Mouse (Mus musculus) neural tube, embryonic 12.5 days (tissue): ENCODE data around the gene Rnf225. TPM values are rescaled to one million over a fixed set of nuclear protein-coding genes. Genes with fewer than 3 reads are reported as not detected.
A peak's percentile ranks its signal among the peaks of the same experiment; 100 is the strongest.
"Not testable (repeated sequence)": the region's sequence is repeated elsewhere in the genome, so short reads cannot be mapped to it uniquely, and the experiment has no call there.

Experiments
- ATAC-seq: fragments of 200-750 bp; cut with Nextera tagmentation; 2 replicates; pipeline ENCODE4 v1.8.0; 2017; ENCODE audit warnings: low read depth, mild to moderate bottlenecking, moderate TSS enrichment, moderate library complexity; ENCODE audit not compliant: low FRiP score
- H3K27ac ChIP-seq: fragments of 300-500 bp; sonication (generic); 2 replicates; pipeline ENCODE4 v1.5.1; 2016
- H3K27me3 ChIP-seq: fragments of 300-500 bp; sonication (generic); replicated peaks from 2 replicates; pipeline ENCODE4 v1.6.1; 2016; ENCODE audit warnings: mild to moderate bottlenecking
- H3K36me3 ChIP-seq: fragments of 300-500 bp; sonication (generic); 2 replicates; pipeline ENCODE4 v1.6.1; 2016; ENCODE audit warnings: mild to moderate bottlenecking
- H3K4me1 ChIP-seq: fragments of 300-500 bp; sonication (generic); 2 replicates; pipeline ENCODE4 v1.6.1; 2016
- H3K4me2 ChIP-seq: fragments of 300-500 bp; sonication (generic); replicated peaks from 2 replicates; pipeline ENCODE4 v1.6.1; 2016; ENCODE audit warnings: mild to moderate bottlenecking
- H3K4me3 ChIP-seq: fragments of 300-500 bp; sonication (generic); 2 replicates; pipeline ENCODE4 v1.5.1; 2016
- H3K9ac ChIP-seq: fragments of 300-500 bp; sonication (generic); 2 replicates; pipeline ENCODE4 v1.6.1; 2016; ENCODE audit warnings: mild to moderate bottlenecking
- H3K9me3 ChIP-seq: fragments of 300-500 bp; sonication (generic); 2 replicates; pipeline ENCODE4 v1.6.1; 2016; ENCODE audit warnings: mild to moderate bottlenecking
- WGBS: fragments of 180-500 bp; shearing (Covaris S2); methylation state at CpG from one replicate; pipeline ENCODE4 v1.1.7; 2016; 5-methylcytosine and 5-hydroxymethylcytosine counted together
- polyA plus RNA-seq: library from polyadenylated mRNA; unstranded; fragments of >200 nt; fragmentation: Nextera tagmentation; extraction: Ambion mirVana; gene quantifications from 2 replicates; pipeline ENCODE4 v1.2.1, GENCODE M21; 2016

Rnf225 gene
- polyA plus RNA-seq, 1 experiment from 2014 or later: 0.62 TPM

DNA sequence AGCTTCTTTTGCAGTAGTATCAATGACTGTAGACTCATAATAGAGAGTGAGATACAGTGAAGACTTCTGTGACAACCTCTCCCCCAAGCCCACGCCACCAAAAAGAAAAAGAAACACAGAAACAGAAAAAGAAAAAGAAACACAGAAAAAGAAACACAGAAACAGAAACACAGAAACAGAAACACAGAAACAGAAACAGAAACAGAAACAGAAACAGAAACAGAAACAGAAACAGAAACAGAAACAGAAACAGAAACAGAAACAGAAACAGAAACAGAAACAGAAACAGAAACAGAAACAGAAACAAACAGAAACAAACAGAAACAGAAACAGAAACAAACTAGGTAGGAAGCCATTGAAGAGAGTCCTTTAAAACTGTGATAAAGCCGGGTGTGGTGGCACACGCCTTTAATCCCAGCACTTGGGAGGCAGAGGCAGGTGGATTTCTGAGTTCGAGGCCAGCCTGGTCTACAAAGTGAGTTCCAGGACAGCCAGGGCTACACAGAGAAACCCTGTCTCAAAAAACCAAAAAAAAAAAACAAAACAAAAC lies 10.1 kb downstream of the Rnf225 start:
- H3K36me3 ChIP-seq, H3K4me3 ChIP-seq, ATAC-seq, H3K9me3 ChIP-seq, H3K27me3 ChIP-seq, H3K9ac ChIP-seq, H3K27ac ChIP-seq, H3K4me1 ChIP-seq, H3K4me2 ChIP-seq: not testable (repeated sequence)
- 86% methylated on average over 4 of the region's 4 CpGs for WGBS

DNA sequence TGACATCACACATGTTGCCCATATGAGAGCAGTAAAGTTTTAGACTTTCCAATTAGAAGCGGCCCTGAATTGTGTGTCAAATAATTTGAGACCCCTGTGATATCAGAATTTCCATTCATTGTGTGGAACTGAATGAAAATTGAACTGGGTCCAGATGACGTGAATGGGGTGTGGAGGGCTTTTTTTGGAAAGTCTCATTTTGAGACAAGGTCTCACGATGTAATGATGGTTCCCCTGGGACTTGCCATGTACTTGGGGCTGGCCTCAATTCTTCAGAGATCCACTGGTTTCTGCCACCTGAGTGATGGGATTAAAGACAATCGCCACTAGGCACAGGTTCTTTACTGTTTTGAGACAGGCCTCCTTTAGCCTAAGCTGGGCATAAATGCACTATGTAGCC lies 13.4 kb downstream of the Rnf225 start:
- 88% methylated on average over 4 of the region's 4 CpGs for WGBS
- Histone ChIP-seq H3K4me2 (no peak overlapping the region), H3K4me3 (no peak overlapping the region)

DNA sequence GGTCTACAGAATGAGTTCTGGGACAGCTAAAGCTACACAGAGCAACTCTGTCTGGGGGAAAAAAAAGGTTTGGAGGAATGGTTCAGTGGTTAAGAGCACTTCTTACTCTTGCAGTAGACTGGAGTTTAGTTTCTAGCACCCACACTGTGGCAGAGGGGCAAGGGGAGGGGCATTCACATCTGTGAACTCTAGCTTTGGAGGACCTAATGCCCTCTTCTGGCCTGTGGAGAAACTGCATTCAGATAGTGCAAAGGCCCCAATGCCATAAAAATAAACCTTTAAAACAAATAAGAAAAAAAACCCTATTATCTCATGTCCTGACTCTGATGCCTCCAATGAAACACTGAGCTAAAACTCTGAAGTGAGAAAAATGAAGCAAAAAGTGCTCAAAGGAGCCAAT lies 16.3 kb downstream of the Rnf225 start:
- H3K4me2 ChIP-seq: no peak overlapping the region
- H3K4me3 ChIP-seq: no peak overlapping the region
- no peak overlapping the region for H3K9ac ChIP-seq
- ATAC-seq: no peak
- H3K9me3 ChIP-seq: no peaks in the 10 kb centered on the region
- H3K27ac ChIP-seq: no peak overlapping the region
- no peaks in the 10 kb centered on the region for H3K36me3 ChIP-seq
- no peaks in the 10 kb centered on the region for H3K27me3 ChIP-seq
- no peaks in the 10 kb centered on the region for H3K4me1 ChIP-seq

More for the DNA sequence above, 13.4 kb downstream of the Rnf225 start:
- no peak overlapping the region for H3K27ac ChIP-seq
- no peaks in the 10 kb centered on the region for H3K9me3 ChIP-seq
- ATAC-seq: no peak
- H3K27me3 ChIP-seq: no peaks in the 10 kb centered on the region
- no peak overlapping the region for H3K9ac ChIP-seq
- no peaks in the 10 kb centered on the region for H3K36me3 ChIP-seq
- H3K4me1 ChIP-seq: no peaks in the 10 kb centered on the region

DNA sequence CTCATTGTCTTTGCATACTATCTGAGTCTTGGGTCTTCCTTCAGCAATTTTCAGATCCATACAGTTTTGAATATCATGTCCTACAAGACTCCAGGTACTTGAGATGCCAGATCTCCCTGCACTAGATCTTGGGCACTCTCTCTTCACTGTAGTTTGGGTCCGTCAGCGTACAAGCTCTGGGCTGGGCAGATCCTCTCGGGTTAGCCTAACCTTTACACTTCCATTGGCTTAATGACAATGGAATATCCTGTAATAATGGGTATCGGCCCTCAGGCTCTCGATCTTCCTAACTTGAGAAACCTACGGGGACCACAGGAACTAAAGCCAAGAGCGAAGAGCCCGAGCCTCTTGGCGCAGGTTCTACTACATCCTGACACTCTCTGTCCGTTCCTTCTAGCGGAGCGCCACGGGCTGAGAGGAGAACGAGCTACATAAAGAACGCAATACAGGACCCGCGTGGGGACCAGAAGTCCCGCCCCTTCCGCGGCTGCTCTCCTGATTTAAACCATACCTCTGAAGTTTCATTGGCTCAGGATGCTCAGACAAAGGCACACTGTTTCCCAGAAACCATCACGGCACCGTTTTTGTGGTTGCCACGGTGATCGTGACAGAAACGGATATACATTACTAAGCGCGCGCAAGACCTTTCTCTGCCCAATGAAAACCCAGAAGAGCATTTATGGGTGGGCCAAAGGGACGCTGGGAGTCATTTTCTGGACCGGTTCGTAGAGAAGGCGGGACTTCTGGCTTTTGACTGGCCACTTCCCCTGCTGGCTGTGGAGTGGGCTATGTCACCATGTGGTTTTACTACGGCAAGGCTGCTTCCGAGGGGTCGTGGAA lies 22.0 kb downstream of the Rnf225 start:
- WGBS: 9% methylated on average over 35 of the region's 35 CpGs
- H3K27ac ChIP-seq: peak overlapping the region; percentile 72
- peak overlapping the region; percentile 67 for H3K9ac ChIP-seq
- no peaks in the 10 kb centered on the region for H3K27me3 ChIP-seq
- peak overlapping the region; percentile 40 for H3K4me3 ChIP-seq
- H3K9me3 ChIP-seq: no peaks in the 10 kb centered on the region
- ATAC-seq: peak; percentile 97
- H3K4me1 ChIP-seq: peaks cover 7% of the 10 kb centered on the region
- peak overlapping the region; percentile 84 for H3K4me2 ChIP-seq
- no peaks in the 10 kb centered on the region for H3K36me3 ChIP-seq

DNA sequence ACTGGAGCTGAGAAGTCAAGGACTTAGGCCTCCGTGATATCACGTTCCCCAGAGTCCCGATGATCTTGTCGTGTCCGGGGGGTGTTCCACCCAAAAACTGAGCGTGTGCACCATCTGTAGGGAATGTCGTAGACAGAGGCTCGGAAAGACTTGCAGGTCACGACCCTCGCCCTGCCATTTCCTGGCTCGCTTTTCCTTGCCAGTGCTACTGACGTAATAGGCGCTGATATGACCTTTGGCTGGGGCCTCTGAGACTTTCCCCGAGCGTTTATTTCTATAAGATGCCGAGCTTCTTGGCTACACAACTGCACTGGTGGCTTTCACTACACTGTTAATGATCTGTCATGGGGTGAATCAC lies 22.6 kb downstream of the Rnf225 start:
- H3K4me2 ChIP-seq: peak overlapping the region; percentile 84
- H3K4me3 ChIP-seq: peak overlapping the region; percentile 40
- peaks cover 7% of the 10 kb centered on the region for H3K4me1 ChIP-seq
- WGBS: 8% methylated on average over 16 of the region's 16 CpGs
- no peaks in the 10 kb centered on the region for H3K27me3 ChIP-seq
- no peaks in the 10 kb centered on the region for H3K36me3 ChIP-seq
- ATAC-seq: no peak; the same call in 1 of the 2 replicates
- peak overlapping the region; percentile 67 for H3K9ac ChIP-seq
- no peaks in the 10 kb centered on the region for H3K9me3 ChIP-seq
- 0 out of 2 replicates have a peak overlapping the region, but pooled peaks have one; percentile 20 for H3K27ac ChIP-seq

DNA sequence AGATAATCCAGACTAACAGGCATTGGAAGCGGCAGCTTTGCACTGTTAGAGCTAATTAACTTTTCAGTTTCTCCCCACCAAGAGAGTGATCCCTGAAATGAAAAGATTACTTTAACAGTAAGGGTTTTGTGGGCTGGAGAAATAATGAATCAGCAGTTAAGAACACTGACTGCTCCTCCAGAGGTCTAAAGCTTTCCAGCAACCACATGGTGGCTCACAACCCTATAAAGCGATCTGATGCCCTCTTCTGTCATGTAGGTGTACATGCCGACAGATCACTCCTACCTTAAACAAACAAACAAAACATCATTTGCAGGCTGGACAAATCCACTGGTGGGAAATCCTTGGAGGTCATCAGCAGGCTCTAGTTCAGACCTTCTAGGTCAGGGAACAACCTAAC lies 27.7 kb downstream of the Rnf225 start:
- 61% methylated on average over 3 of the region's 3 CpGs for WGBS
- Histone ChIP-seq H3K27me3 (no peaks in the 10 kb centered on the region), H3K36me3 (no peaks in the 10 kb centered on the region), H3K9ac (no peak overlapping the region), H3K4me1 (peaks cover 6% of the 10 kb centered on the region), H3K9me3 (no peaks in the 10 kb centered on the region), H3K27ac (no peak overlapping the region), H3K4me3 (no peak overlapping the region), H3K4me2 (no peak overlapping the region)
- no peak for ATAC-seq

DNA sequence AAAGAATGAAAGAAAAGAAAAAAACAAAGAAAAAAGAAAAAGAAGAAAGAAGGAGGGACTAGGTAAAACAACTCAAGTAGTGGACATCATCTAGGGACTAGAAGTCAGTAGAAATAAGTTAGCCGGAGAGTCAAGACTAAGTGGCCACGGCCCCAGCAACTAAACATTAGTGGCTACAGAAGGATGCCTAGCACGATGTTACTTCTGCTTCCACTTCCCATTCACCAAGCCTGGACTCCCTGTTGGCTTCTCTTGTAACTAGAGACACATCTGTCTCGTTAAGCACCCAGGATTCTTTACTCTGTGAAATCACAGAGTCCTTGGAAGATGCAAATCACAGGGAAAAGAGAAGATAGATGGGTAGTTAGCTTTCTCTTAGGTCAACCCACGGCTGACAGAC lies 30.3 kb downstream of the Rnf225 start:
- Histone ChIP-seq H3K4me2 (no peak overlapping the region), H3K27ac (no peak overlapping the region)
- ATAC-seq: no peak

DNA sequence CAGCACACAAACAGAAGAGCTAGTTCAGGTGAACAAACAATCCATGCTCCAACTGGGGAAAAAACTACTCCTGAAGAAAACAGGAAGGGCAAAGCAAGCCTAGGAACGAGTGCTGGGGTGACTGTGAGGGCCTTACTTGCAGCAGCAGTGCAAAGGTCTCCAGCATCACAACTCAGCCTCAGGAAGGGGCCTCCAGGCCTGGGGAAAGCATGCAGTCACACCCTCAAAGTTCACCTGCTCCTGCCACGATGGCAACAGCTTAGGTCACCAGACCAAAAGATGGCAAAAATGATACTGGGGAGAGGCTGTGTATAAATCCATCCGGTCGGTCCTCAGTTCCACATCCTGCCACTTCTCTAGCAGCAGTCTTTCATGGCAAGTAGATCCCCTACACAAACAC lies 31.7 kb downstream of the Rnf225 start:
- Histone ChIP-seq H3K4me1 (no peaks in the 10 kb centered on the region), H3K4me3 (no peak overlapping the region), H3K27me3 (no peaks in the 10 kb centered on the region), H3K36me3 (no peaks in the 10 kb centered on the region), H3K4me2 (no peak overlapping the region), H3K9me3 (no peaks in the 10 kb centered on the region), H3K27ac (no peak overlapping the region), H3K9ac (no peak overlapping the region)
- no peak for ATAC-seq
- 89% methylated on average over 4 of the region's 4 CpGs for WGBS

More for the DNA sequence above, 30.3 kb downstream of the Rnf225 start:
- Histone ChIP-seq H3K9me3 (no peaks in the 10 kb centered on the region), H3K4me3 (no peak overlapping the region), H3K4me1 (no peaks in the 10 kb centered on the region), H3K27me3 (no peaks in the 10 kb centered on the region), H3K36me3 (no peaks in the 10 kb centered on the region), H3K9ac (no peak overlapping the region)
- 76% methylated on average over 5 of the region's 5 CpGs for WGBS

DNA sequence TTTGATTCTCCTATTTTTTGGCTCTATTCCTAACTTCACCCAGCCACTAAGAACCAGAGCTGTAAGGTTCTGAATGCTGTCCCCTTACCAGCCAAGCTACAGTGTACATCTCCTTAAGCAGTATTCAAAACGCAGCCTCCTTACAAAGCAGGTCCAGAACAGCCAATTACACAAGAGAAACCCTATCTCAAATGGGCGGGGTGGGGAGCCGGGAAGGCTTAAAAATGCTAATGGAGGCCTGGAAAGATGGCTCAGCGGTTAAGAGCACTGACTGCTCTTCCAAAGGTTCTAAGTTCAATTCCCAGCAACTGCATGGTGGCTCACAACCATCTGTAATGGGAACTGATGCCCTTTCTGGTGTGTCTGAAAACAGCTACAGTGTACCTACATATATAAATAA lies 32.5 kb downstream of the Rnf225 start:
- Histone ChIP-seq H3K27me3 (no peaks in the 10 kb centered on the region), H3K4me2 (no peak overlapping the region), H3K4me3 (no peak overlapping the region), H3K36me3 (no peaks in the 10 kb centered on the region), H3K9ac (no peak overlapping the region), H3K4me1 (no peaks in the 10 kb centered on the region), H3K9me3 (no peaks in the 10 kb centered on the region), H3K27ac (no peak overlapping the region)
- no peak for ATAC-seq
- 19% methylated on average over 4 of the region's 4 CpGs for WGBS

DNA sequence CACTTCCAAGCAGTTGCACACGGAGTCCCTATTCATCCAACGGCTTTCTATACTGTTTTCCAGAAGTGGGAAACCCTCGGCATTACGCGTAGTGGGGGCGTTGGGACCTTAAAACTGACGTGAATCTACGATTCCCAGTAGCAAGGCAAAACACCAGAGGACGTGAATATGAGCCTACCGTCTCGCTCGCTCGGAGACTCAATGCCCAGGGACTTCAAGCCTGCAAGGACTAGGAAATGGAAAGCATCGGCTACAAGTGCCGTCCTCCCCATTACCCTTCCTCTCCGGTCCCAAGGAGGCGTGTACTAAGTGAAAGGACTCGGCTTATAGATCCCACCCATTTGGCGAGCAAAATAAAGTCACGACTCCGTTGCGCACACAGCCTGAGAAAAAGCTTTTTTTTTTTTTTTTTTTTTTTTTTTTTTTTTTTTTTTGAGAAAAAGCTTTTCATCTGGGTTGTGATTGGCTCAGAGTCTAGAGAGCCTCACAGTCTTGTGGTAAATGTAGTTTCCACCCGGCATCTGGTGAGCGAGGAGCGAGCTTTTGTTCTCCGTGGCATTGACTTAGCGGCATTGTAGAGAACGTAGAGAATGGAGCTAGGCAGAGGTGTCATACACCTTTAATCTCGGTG lies 34.4 kb downstream of the Rnf225 start:
- ATAC-seq: peak; percentile 55
- H3K4me1 ChIP-seq: peaks cover 10% of the 10 kb centered on the region
- H3K4me3 ChIP-seq: peak overlapping the region; percentile 43
- 0 out of 2 replicates have a peak overlapping the region, but pooled peaks have one; percentile 6 for H3K27ac ChIP-seq
- no peaks in the 10 kb centered on the region for H3K27me3 ChIP-seq
- 5% methylated on average over 29 of the region's 29 CpGs for WGBS
- H3K9me3 ChIP-seq: no peaks in the 10 kb centered on the region
- peak overlapping the region; percentile 63 for H3K9ac ChIP-seq
- no peaks in the 10 kb centered on the region for H3K36me3 ChIP-seq
- peak overlapping the region; percentile 57 for H3K4me2 ChIP-seq

DNA sequence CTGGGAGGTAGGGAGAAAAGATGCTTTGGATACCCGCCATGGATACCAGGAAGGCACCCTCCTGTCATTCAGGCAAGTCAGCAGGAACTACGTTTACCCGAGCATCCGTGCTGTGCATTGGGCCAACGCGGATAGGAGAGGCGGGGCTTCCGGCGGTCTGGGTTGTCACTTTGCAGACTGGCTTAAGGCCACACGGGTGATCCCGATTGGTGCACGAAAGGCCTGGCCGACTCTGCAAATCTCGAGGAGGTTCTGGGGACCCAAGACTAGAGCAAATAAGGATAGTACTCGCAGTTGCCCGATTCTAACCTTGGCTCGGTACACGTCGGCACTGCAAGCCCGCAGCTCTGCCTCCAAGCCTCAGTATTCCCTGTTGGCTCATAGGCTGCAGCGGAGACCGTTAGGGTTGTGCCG lies 38.5 kb downstream of the Rnf225 start, which contains the start of gene Zfp324:
Zfp324 (plus strand) TSS at position 161 of the 414 bp plus-strand sequence.
- Histone ChIP-seq H3K27ac (peak within 1 kb of the TSS; percentile 81), H3K4me1 (peaks cover 19% of the 10 kb centered on the region), H3K4me2 (peak within 1 kb of the TSS; percentile 96), H3K36me3 (peaks cover 21% of the 10 kb centered on the region), H3K9me3 (no peaks in the 10 kb centered on the region), H3K27me3 (no peaks in the 10 kb centered on the region), H3K4me3 (peak within 1 kb of the TSS; percentile 89), H3K9ac (peak within 1 kb of the TSS; percentile 88)
- ATAC-seq: peak; percentile 92
- WGBS: under 1% methylated on average over 23 of the region's 23 CpGs

DNA sequence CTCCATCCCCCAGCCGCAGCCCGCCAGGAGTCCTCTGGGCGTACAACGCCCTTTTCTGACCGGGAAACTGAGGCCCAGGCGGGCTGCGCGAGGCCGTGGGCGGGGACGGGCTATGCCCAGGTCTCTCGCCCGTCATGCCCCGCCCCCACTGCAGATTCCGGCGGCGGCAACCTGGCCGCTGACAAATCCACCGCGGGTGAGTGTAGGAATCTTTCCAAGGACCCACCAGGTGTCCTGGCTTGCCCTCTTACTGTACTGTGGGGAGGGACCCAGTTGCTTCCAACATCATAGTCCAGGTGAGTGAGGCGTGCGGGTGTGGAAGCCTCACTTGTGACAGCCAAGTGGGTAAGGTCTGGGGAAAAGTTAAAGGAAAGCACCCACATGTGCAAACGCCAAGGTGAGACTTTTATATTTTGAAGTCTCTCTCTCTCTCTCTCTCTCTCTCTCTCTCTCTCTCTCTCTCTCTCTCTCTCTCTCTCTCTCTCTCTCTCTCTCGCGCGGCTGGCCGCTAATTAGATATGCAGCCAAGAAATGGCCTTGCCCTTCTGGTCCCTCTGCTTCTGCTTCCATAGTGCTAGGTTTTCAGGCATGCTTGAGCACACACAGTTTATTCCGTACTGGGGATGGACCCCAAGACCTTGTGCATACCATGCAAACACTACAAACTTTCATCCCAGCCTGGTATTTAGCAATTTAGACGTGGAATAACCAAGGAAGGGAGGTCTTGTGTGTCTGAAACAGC lies 39.1 kb downstream of the Rnf225 start:
- H3K9me3 ChIP-seq: no peaks in the 10 kb centered on the region
- 2% methylated on average over 25 of the region's 29 CpGs for WGBS

More for the DNA sequence above, 39.1 kb downstream of the Rnf225 start:
- peaks cover 27% of the 10 kb centered on the region for H3K36me3 ChIP-seq
- peak overlapping the region; percentile 89 for H3K4me3 ChIP-seq
- peak overlapping the region; percentile 96 for H3K4me2 ChIP-seq
- H3K27ac ChIP-seq: peak overlapping the region; percentile 81
- H3K27me3 ChIP-seq: no peaks in the 10 kb centered on the region
- peaks cover 19% of the 10 kb centered on the region for H3K4me1 ChIP-seq
- ATAC-seq: peak; percentile 66
- H3K9ac ChIP-seq: peak overlapping the region; percentile 88
